Mouse (Mus musculus) heart, adult 2 months (tissue): ENCODE results near the gene Pex13. TPM values are rescaled to one million over a fixed set of nuclear protein-coding genes. Genes with fewer than 3 reads are reported as not detected.

Experiments
- DNase-seq, 2 experiments: peaks; one replicate each; pipeline ENCODE4 v3.0.0; 2021
- H3K27ac ChIP-seq: fragments of 200-600 bp; 2 replicates; pipeline ENCODE4 v1.8.1; 2022
- H3K27me3 ChIP-seq: fragments of 200-500 bp; 2 replicates; pipeline ENCODE4 v1.6.1; 2012; ENCODE audit warnings: mild to moderate bottlenecking, low read length, inconsistent platforms, mixed read lengths; ENCODE audit not compliant: control insufficient read depth, insufficient read depth
- H3K36me3 ChIP-seq: fragments of 200-500 bp; 2 replicates; pipeline ENCODE4 v1.6.1; 2012; ENCODE audit warnings: low read length, inconsistent platforms; ENCODE audit not compliant: control insufficient read depth, insufficient read depth
- H3K4me1 ChIP-seq: fragments of 200-500 bp; 2 replicates; pipeline ENCODE4 v1.6.1; 2011; ENCODE audit warnings: low read length; ENCODE audit not compliant: control insufficient read depth, insufficient read depth
- H3K4me3 ChIP-seq: fragments of 200-600 bp; 2 replicates; pipeline ENCODE4 v1.8.1; 2022
- H3K79me2 ChIP-seq: fragments of 200-500 bp; replicated peaks from 2 replicates; pipeline ENCODE4 v1.6.1; 2012; ENCODE audit warnings: mild to moderate bottlenecking, inconsistent platforms, low read length, moderate library complexity, mixed read lengths; ENCODE audit not compliant: control insufficient read depth, insufficient read depth
- H3K9ac ChIP-seq: fragments of 200-500 bp; 2 replicates; pipeline ENCODE4 v1.6.1; 2012; ENCODE audit warnings: low read depth, mild to moderate bottlenecking, control low read depth, inconsistent platforms, low read length, mixed read lengths
- CTCF ChIP-seq: fragments of 200-600 bp; IDR thresholded peaks from 2 replicates; pipeline ENCODE4 v1.8.1; 2022; ENCODE audit warnings: antibody characterized with exemption, mild to moderate bottlenecking, moderate library complexity
- EP300 ChIP-seq: fragments of 200-500 bp; IDR thresholded peaks from 2 replicates; pipeline ENCODE4 v1.6.1; 2011; ENCODE audit warnings: low read depth, low read length, control low read depth; ENCODE audit not compliant: insufficient read depth
- POLR2A ChIP-seq: fragments of 200-500 bp; IDR thresholded peaks from 2 replicates; pipeline ENCODE4 v1.6.1; 2011; ENCODE audit warnings: mild to moderate bottlenecking, low read depth, low read length, control low read depth; ENCODE audit not compliant: insufficient read depth
- WGBS: fragments of 180-500 bp; shearing (Covaris S2); methylation state at CpG from one replicate; pipeline ENCODE4 v1.1.7; 2018; 5-methylcytosine and 5-hydroxymethylcytosine counted together
- intact Hi-C: fragments of 180-260 bp; cut with DNase I; formaldehyde crosslinking; loops from one replicate; pipeline ENCODE4 v1.15.1; 2025
- polyA plus RNA-seq: library from polyadenylated mRNA; depleted of rRNA; stranded (reverse); fragments of >200 nt; gene quantifications from 2 replicates; pipeline ENCODE4 v1.2.3, GENCODE M21; 2012
- total RNA-seq, 2 experiments: library from RNA; stranded (reverse); gene quantifications; 2 replicates each; pipeline ENCODE4 v1.2.3; 2021

Pex13 gene
- total and polyA plus RNA-seq, 3 experiments: 8.2 to 29.2 (median 29.0) TPM

DNA sequence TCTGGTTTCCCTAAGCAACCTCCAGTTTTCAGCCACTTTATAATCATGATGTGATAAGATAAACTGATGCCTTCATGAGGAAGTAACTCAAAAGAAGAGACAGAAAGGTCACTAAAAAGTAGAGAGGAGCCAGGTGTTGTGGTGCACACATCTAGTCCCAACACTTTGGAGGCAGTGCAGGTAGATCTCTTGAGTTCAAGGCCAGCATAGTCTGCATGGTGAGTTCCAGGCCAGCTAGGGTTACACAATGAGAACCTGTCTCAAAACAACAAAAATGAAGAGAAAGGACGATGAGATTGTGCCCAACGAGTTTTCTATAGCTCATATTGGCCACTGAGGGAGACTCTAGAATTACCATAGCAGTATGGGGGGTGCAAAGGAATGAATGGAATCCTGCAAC, 32.8 kb upstream of the Pex13 start:
- Histone ChIP-seq H3K27ac (no peak overlapping the region), H3K4me1 (no peaks in the 10 kb centered on the region), H3K4me3 (no peak overlapping the region), H3K36me3 (no peaks in the 10 kb centered on the region; the same call in 1 of the 2 replicates), H3K79me2 (peaks cover 2% of the 10 kb centered on the region; the same call in 1 of the 2 replicates), H3K27me3 (no peaks in the 10 kb centered on the region), H3K9ac (no peak overlapping the region)
- intact Hi-C loops: no loop called here
- no peak for DNase-seq
- 78% methylated on average over 2 of the region's 2 CpGs for WGBS
- TF ChIP-seq EP300: no peak
- TF ChIP-seq CTCF: no peak
- no peak for TF ChIP-seq POLR2A

DNA sequence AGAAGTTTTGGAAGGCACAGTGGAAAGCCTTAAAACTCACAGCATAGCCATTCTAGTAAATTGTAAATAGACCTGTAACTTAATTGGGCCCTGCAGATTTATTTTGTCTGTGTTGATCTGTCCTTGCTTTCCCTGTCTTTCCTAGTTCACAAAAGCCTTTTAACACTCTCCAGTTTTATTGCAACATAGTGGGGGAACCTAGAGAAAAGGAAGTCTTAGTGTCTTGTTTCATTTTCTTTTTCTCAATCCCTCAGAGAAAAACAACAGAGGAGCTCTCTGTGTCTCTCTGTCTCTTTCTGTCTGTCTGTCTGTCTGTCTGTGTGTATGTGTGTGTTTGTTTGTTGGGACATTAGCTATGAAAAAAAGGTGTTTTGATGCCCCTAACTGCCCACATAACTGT, 30.1 kb upstream of the Pex13 start:
- intact Hi-C loops: no loop called here
- Histone ChIP-seq H3K27ac (no peak overlapping the region), H3K27me3 (no peaks in the 10 kb centered on the region), H3K4me1 (no peaks in the 10 kb centered on the region), H3K79me2 (peaks cover 2% of the 10 kb centered on the region; the same call in 1 of the 2 replicates), H3K9ac (no peak overlapping the region), H3K36me3 (no peaks in the 10 kb centered on the region; the same call in 1 of the 2 replicates), H3K4me3 (no peak overlapping the region)
- TF ChIP-seq POLR2A (no peak), CTCF (no peak), EP300 (no peak)
- DNase-seq: no peak

DNA sequence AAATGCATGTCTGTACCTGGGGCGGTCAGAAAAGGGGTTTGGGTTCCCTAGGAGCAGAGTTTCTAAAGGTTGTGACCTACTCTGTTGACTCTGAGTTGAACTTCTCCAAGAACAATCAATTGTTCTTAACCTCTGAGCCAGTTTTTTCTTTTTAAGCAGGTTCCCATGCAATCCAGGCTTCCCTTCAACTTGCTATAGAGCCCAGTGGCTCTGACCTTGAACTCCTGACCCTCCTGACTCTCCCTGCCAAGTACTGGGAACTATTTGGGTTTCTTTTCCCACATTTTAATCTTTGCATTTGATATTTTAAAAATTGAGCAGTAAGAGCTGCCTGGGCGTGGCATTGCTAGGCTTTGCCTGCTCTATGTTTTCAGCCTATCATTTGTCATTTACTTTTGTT, 27.5 kb upstream of the Pex13 start:
- Histone ChIP-seq H3K27me3 (no peaks in the 10 kb centered on the region), H3K79me2 (peaks cover 2% of the 10 kb centered on the region; the same call in 1 of the 2 replicates), H3K4me1 (no peaks in the 10 kb centered on the region), H3K36me3 (no peaks in the 10 kb centered on the region; the same call in 1 of the 2 replicates), H3K4me3 (no peak overlapping the region), H3K9ac (no peak overlapping the region), H3K27ac (no peak overlapping the region)
- 97% methylated on average over 2 of the region's 2 CpGs for WGBS
- intact Hi-C loops: no loop called here
- no peak for DNase-seq
- TF ChIP-seq POLR2A (no peak), CTCF (no peak), EP300 (no peak)

DNA sequence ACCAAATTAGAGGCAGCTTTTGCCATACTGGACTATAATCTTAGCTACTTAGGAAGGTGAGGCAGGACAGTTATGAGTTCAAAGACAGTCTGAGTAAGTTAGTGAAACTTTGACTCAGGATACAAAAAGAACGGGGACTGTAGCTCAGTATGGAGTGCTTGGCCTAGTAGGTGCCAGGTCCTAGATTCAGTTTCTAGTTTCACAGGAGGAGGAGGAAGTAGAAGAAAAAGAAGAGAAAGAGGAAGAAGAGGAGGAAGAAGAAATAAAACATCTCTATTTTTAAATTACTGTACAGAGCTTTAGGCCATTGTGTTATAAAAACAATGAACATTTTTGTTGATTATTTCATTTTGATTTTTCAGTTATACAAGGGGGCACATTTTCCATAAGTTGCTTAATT, 22.3 kb upstream of the Pex13 start:
- no peak for TF ChIP-seq EP300
- TF ChIP-seq CTCF: no peak
- TF ChIP-seq POLR2A: no peak
- Histone ChIP-seq H3K27me3 (no peaks in the 10 kb centered on the region), H3K4me3 (no peak overlapping the region), H3K79me2 (no peaks in the 10 kb centered on the region), H3K36me3 (no peaks in the 10 kb centered on the region; the same call in 1 of the 2 replicates), H3K27ac (no peak overlapping the region), H3K4me1 (no peaks in the 10 kb centered on the region), H3K9ac (no peak overlapping the region)
- intact Hi-C loops: no loop called here
- WGBS: 85% methylated on average over 1 of the region's 1 CpGs
- DNase-seq: no peak

DNA sequence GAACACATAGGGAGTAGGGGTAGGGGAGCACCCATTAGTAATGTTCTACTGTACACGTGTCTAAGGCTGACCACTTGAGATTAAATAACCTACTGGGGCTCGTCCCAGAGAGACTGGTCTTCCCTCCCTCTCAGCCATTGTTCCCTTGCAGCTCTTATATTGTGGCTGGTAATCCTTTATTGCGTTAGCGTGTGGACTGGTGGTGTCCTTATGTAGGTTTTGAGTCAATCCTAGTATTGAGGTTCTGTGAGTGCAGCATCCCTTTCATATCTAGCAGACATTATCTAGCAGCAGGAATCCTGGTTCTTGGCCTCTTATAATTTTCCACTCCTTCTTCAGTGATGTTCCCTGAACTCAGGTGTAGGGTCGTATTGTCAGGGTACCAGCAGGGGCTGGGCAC, 20.9 kb upstream of the Pex13 start:
- H3K79me2 ChIP-seq: no peaks in the 10 kb centered on the region
- H3K27ac ChIP-seq: no peak overlapping the region
- no peaks in the 10 kb centered on the region for H3K4me1 ChIP-seq
- no peak overlapping the region for H3K4me3 ChIP-seq
- TF ChIP-seq POLR2A (no peak), CTCF (no peak), EP300 (no peak)
- intact Hi-C loops: no loop called here
- no peak for DNase-seq
- H3K9ac ChIP-seq: no peak overlapping the region
- 85% methylated on average over 5 of the region's 5 CpGs for WGBS
- H3K36me3 ChIP-seq: no peaks in the 10 kb centered on the region; the same call in 1 of the 2 replicates
- no peaks in the 10 kb centered on the region for H3K27me3 ChIP-seq

DNA sequence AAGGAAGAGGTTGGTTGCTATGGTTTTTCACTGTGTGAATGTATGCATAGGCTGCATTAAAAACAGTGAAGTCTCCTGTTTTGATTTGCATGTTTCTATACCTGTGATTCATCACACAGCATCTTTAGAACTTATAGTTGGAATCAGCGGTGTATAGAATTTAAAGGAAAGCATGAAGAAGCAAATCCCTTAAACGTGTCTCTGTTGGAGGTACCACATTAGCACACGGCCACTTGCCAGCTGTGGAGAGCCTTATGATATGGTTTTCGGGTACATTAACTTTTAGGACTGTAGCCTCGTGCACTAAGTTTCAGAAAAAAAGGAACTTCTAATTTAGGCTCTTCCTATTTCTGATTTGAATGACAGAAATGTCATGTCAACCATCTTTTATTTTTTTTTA, 16.8 kb upstream of the Pex13 start:
- no peaks in the 10 kb centered on the region for H3K79me2 ChIP-seq
- 84% methylated on average over 5 of the region's 5 CpGs for WGBS
- H3K4me3 ChIP-seq: no peak overlapping the region
- H3K27ac ChIP-seq: no peak overlapping the region
- H3K27me3 ChIP-seq: no peaks in the 10 kb centered on the region
- intact Hi-C loops: no loop called here
- DNase-seq: no peak
- TF ChIP-seq POLR2A: no peak
- no peak overlapping the region for H3K9ac ChIP-seq
- no peaks in the 10 kb centered on the region; the same call in 1 of the 2 replicates for H3K36me3 ChIP-seq
- H3K4me1 ChIP-seq: no peaks in the 10 kb centered on the region
